Mouse (Mus musculus) liver, embryonic 14.5 days (tissue): Measurements from ENCODE around the gene Axl. TPM values are rescaled to one million over a fixed set of nuclear protein-coding genes. Genes with fewer than 3 reads are reported as not detected.

Source experiments
- ATAC-seq: fragments of 200-750 bp; cut with Nextera tagmentation; 2 replicates; pipeline ENCODE4 v1.8.0; 2017; ENCODE audit warnings: moderate number of reproducible peaks, mild to moderate bottlenecking, moderate library complexity; ENCODE audit not compliant: insufficient read depth
- DNase-seq, 3 experiments: peaks; one replicate each; pipeline ENCODE4 v3.0.0-alpha.2; 2012 to 2013; ENCODE audit warnings: low read depth in 3 of 3, low spot score in 3 of 3
- H3K27ac ChIP-seq: fragments of 300-500 bp; sonication (generic); 2 replicates; pipeline ENCODE4 v1.5.1; 2014; ENCODE audit warnings: moderate library complexity, mild to moderate bottlenecking, control low read depth, inconsistent platforms
- H3K27me3 ChIP-seq: fragments of 300-500 bp; sonication (generic); 2 replicates; pipeline ENCODE4 v1.6.1; 2014; ENCODE audit warnings: mild to moderate bottlenecking, low read length, moderate library complexity; ENCODE audit not compliant: control insufficient read depth, insufficient read depth
- H3K36me3 ChIP-seq: fragments of 300-500 bp; sonication (generic); replicated peaks from 2 replicates; pipeline ENCODE4 v1.6.1; 2014; ENCODE audit warnings: low read depth; ENCODE audit not compliant: control insufficient read depth, insufficient read depth
- H3K4me1 ChIP-seq, 2 experiments: fragments of 200-500 bp in 1 of 2; fragments of 300-500 bp in 1 of 2; sonication (generic) in 1 of 2; replicated peaks; 2 replicates each; pipeline ENCODE4 v1.6.1; 2012 to 2014; ENCODE audit warnings: antibody characterized with exemption in 1 of 2, inconsistent platforms in 1 of 2, low read length in 1 of 2; ENCODE audit not compliant: control insufficient read depth in 2 of 2, insufficient read depth in 2 of 2
- H3K4me2 ChIP-seq: fragments of 300-500 bp; sonication (generic); 2 replicates; pipeline ENCODE4 v1.6.1; 2014; ENCODE audit warnings: low read depth, mild to moderate bottlenecking, control low read depth, moderate library complexity
- H3K4me3 ChIP-seq, 2 experiments: fragments of 200-500 bp in 1 of 2; fragments of 300-500 bp in 1 of 2; sonication (generic) in 1 of 2; 2 replicates each; pipeline ENCODE4 v1.5.1; 2012 to 2014; ENCODE audit warnings: low read depth in 2 of 2, low read length in 2 of 2, mild to moderate bottlenecking in 2 of 2, control low read depth in 1 of 2, inconsistent platforms in 1 of 2, moderate library complexity in 1 of 2; ENCODE audit not compliant: insufficient read depth in 1 of 2
- H3K9ac ChIP-seq: fragments of 300-500 bp; sonication (generic); replicated peaks from 2 replicates; pipeline ENCODE4 v1.6.1; 2014; ENCODE audit warnings: mild to moderate bottlenecking, control low read depth, moderate library complexity
- H3K9me3 ChIP-seq: fragments of 300-500 bp; sonication (generic); 2 replicates; pipeline ENCODE4 v1.6.1; 2016; ENCODE audit warnings: low read length, mixed read lengths; ENCODE audit not compliant: control insufficient read depth
- CTCF ChIP-seq: IDR thresholded peaks from 2 replicates; pipeline ENCODE4 v1.5.1; 2016; ENCODE audit warnings: antibody characterized with exemption, low read depth, control low read depth
- EP300 ChIP-seq: IDR thresholded peaks from 2 replicates; pipeline ENCODE4 v1.6.1; 2016; ENCODE audit warnings: antibody characterized with exemption, low read depth
- WGBS: fragments of 180-500 bp; shearing (Covaris S2); extraction: QIAGEN DNeasy Blood & Tissue Kit; methylation state at CpG from one replicate; pipeline ENCODE4 v1.1.7; 2014; ENCODE audit not compliant: insufficient replicate concordance; 5-methylcytosine and 5-hydroxymethylcytosine counted together
- polyA plus RNA-seq, 2 experiments: library from polyadenylated mRNA; depleted of rRNA in 1 of 2; stranded (reverse) in 1 of 2; unstranded in 1 of 2; fragments of >200 nt; fragmentation: Nextera tagmentation in 1 of 2; extraction: Ambion mirVana in 1 of 2; gene quantifications; 2 replicates each; pipeline versions ENCODE4 v1.2.1 to v1.2.3; 2012 to 2014

The Axl gene
- polyA plus RNA-seq, 2 experiments, result 5.8 to 11.8 TPM

GRCm38 (mm10) chr7:25715731-25716271 is 72.7 kb downstream of the Axl start:
- Histone ChIP-seq H3K9ac (no peak overlapping the region), H3K27me3 (no peaks in the 10 kb centered on the region), H3K27ac (no peak overlapping the region), H3K4me2 (no peak overlapping the region), H3K36me3 (peaks cover 43% of the 10 kb centered on the region), H3K9me3 (no peaks in the 10 kb centered on the region), H3K4me3 (no peak overlapping the region), H3K4me1 (peaks cover 11 to 20% of the 10 kb centered on the region in 2 experiments)
- TF ChIP-seq CTCF, result no peak
- no peak for TF ChIP-seq EP300
- WGBS, result 88% methylated on average over 22 of the region's 22 CpGs
- no peak for ATAC-seq
- DNase-seq, result no peak

GRCm38 (mm10) chr7:25714581-25714980 is 73.9 kb downstream of the Axl start:
- Histone ChIP-seq H3K9ac (no peak overlapping the region), H3K4me3 (no peak overlapping the region), H3K9me3 (no peaks in the 10 kb centered on the region), H3K36me3 (peaks cover 38% of the 10 kb centered on the region), H3K4me1 (peaks cover 11 to 19% of the 10 kb centered on the region in 2 experiments), H3K4me2 (no peak overlapping the region), H3K27ac (no peak overlapping the region), H3K27me3 (no peaks in the 10 kb centered on the region)
- WGBS, result 83% methylated on average over 8 of the region's 8 CpGs
- TF ChIP-seq EP300 (no peak), CTCF (no peak)
- no peak for DNase-seq
- no peak for ATAC-seq

- WGBS, result 78% methylated on average over 9 of the region's 9 CpGs
- H3K27ac ChIP-seq, result no peak overlapping the region
- no peak overlapping the region for H3K4me3 ChIP-seq
- no peak for TF ChIP-seq EP300
- no peak for TF ChIP-seq CTCF
- ATAC-seq, result no peak
- H3K36me3 ChIP-seq, result peaks cover 38% of the 10 kb centered on the region
- H3K9ac ChIP-seq, result no peak overlapping the region
- H3K27me3 ChIP-seq, result no peaks in the 10 kb centered on the region
- no peaks in the 10 kb centered on the region for H3K9me3 ChIP-seq
- no peak for DNase-seq
- H3K4me1 ChIP-seq, result peaks cover 4 to 13% of the 10 kb centered on the region in 2 experiments; a peak in 3 of 4 replicates
- no peak overlapping the region for H3K4me2 ChIP-seq
Observed at GRCm38 (mm10) chr7:25712801-25713200, 75.7 kb downstream of the Axl start.

GRCm38 (mm10) chr7:25711731-25712197 is 76.7 kb downstream of the Axl start:
- no peak overlapping the region for H3K27ac ChIP-seq
- no peak for DNase-seq
- ATAC-seq, result peak; percentile 11; the same call in 1 of the 2 replicates
- H3K27me3 ChIP-seq, result no peaks in the 10 kb centered on the region
- no peak overlapping the region for H3K4me3 ChIP-seq
- H3K4me2 ChIP-seq, result no peak overlapping the region
- H3K4me1 ChIP-seq, result peaks cover 0 to 20% of the 10 kb centered on the region in 2 experiments; a peak in 3 of 4 replicates
- TF ChIP-seq CTCF, result no peak
- TF ChIP-seq EP300, result no peak
- H3K9me3 ChIP-seq, result no peaks in the 10 kb centered on the region
- no peak overlapping the region for H3K9ac ChIP-seq
- H3K36me3 ChIP-seq, result peaks cover 38% of the 10 kb centered on the region
- 34% methylated on average over 7 of the region's 7 CpGs for WGBS

GRCm38 (mm10) chr7:25711165-25711564 is 77.3 kb downstream of the Axl start:
- H3K9ac ChIP-seq, result no peak overlapping the region
- WGBS, result 68% methylated on average over 5 of the region's 5 CpGs
- H3K4me1 ChIP-seq, result peaks cover 0 to 25% of the 10 kb centered on the region in 2 experiments; a peak in 3 of 4 replicates
- DNase-seq (no peak), ATAC-seq (no peak)
- no peak overlapping the region for H3K4me2 ChIP-seq
- peaks cover 41% of the 10 kb centered on the region for H3K36me3 ChIP-seq
- no peaks in the 10 kb centered on the region for H3K27me3 ChIP-seq
- TF ChIP-seq CTCF, result no peak
- no peak for TF ChIP-seq EP300
- no peaks in the 10 kb centered on the region for H3K9me3 ChIP-seq
- no peak overlapping the region for H3K27ac ChIP-seq
- no peak overlapping the region for H3K4me3 ChIP-seq
